Mouse (Mus musculus): ENCODE data around the gene Cdc5l.

Gene Cdc5l

GRCm38 (mm10) chr17:45370535-45370934 is 63.0 kb downstream of the Cdc5l start:
- no peak for DNase-seq (ENCODE audit: low read depth, low spot score)

GRCm38 (mm10) chr17:45364871-45365270 is 68.7 kb downstream of the Cdc5l start:
- no peak for DNase-seq (ENCODE audit: low read depth, low spot score)

GRCm38 (mm10) chr17:45360950-45361349 is 72.6 kb downstream of the Cdc5l start:
- peak; percentile 58 for DNase-seq (ENCODE audit: low read depth, low spot score)

- no peak for DNase-seq (ENCODE audit: low read depth, low spot score)
Measured at GRCm38 (mm10) chr17:45359443-45359842, 74.1 kb downstream of the Cdc5l start.

- no peak for DNase-seq (ENCODE audit: low read depth, low spot score)
Measured at GRCm38 (mm10) chr17:45356431-45356830, 77.1 kb downstream of the Cdc5l start.

GRCm38 (mm10) chr17:45347951-45348350 is 85.6 kb downstream of the Cdc5l start:
- DNase-seq (ENCODE audit: low read depth, low spot score) = no peak

All from A20 (cell line).